Mouse (Mus musculus): ENCODE data around the gene Ep300. TPM values are rescaled to one million over a fixed set of nuclear protein-coding genes. Genes with fewer than 3 reads are reported as not detected.

Ep300 gene
- polyA plus RNA-seq (2012; rRNA removed): 49.7 and 53.4 TPM in 2 replicates

DNA sequence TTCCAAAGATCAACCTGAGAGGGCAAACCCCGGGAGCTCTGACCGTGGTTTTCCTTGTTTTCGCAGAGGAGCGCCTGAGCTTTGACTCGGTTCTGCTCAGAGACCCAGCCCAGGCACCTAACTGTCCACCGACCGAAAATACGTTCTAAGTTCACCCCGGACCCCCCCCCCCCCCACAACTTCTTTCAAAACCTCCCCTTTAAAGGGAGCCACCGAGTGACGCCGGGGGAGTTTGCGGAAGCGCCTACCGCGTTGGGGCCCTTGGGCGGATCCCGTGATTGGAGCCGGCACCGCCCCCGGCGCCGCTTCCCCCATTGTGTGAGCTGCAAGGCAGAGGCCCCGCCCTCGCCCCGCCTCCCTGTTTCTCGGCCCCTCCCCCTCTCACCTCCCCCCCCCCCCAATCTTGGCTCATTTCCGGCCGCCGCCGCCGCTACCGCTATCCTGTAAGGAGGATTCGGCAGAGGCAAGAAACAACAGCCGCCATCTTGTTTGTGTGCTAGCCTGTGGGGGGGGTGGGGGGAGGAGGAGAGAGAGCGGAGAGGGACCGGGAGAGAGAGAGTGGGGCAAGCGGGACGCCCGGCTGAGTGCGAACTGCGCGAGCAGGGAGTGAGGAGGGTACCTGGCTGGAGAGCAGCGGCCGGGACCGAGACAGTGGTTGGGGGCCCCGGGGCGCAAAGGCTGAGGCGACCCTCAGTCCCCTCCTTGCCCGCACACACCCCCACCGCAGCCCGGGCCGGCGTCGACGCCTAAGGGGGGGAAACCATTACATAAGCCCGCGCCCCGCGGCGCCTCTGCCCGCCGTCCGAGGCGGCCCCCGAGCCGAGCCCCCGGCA is at the start of gene Ep300:
TSS of gene Ep300 (plus strand) at position 439 of the 833 bp plus-strand sequence.

DNA sequence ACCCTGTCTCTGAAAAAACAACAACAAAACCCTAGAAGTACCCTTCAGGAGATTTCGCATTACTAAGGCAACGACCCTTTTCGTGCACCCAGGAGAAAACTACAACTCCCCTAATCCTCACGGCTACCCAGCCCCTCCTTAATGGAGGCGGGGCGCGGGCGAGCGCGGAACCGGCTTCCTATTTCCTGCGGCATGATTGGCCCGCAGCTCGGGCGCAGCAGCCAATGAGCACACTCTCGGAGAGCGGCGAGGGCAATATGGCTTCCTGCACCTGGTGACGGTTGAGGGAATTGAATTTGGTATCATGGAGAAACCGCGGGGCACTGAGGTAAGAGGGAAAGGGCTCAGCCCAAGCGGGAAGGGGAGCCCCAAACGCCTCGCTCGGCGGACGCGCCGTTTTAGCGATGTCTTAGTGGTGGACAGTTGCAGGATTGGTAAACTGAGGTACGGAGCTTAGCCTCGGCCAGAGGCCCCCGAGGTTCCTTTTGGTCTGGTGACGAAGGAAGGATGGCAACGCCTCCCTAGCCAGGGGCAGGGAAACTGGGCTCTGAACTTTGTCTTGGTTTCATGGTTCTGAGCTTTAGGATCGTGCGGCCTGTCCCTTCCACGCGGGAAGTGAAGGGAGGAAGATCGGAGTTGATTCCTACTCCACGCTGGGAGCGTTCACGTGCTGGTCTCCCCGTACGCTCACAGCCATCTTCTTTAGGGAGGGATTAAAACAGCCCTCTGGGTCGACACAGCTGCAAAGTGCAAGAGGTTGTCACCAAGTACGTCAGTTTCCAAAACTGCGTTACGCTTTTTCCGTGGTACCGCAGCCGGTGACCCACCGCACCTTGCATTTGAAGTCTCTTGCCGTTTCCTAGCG is 78.8 kb downstream of the Ep300 start, which contains the start of gene L3mbtl2:
TSS of gene L3mbtl2 (plus strand) at position 193 of the 865 bp plus-strand sequence.

DNA sequence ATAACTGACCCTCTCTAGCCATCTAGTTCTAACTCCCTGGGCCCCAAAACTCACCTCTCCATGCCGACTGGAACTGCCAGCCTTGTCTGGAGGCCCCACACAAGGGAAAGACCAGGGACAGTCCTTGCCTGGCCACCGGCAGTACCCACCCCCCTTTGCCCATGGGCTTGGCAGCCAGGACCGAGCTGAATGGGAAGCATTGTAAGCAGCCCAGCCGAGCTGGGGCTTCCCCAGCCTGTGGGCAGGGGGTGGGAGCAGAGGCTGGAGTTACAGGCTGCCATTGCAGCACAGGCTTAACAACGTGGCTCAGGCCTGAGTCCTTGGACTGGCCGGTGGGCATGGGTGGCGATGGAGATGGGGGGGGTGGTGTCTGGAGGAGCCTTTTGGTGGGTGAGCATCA is 112.0 kb downstream of the Ep300 start, which contains the start of gene Chadl:
TSS of gene Chadl (minus strand) at position 113 of the 400 bp plus-strand sequence.

Other genes starting within 250 kb of the Ep300 start
- 95.3 and 103 TPM in 2 replicates for gene Slc25a17, start 224.5 kb upstream of the Ep300 start, polyA plus RNA-seq (2012; rRNA removed)
- 80.8 and 83.2 TPM in 2 replicates for gene St13, start 185.3 kb upstream of the Ep300 start, polyA plus RNA-seq (2012; rRNA removed)
- gene Xpnpep3, start 185.2 kb upstream of the Ep300 start, polyA plus RNA-seq (2012; rRNA removed): 7.5 and 8.5 TPM in 2 replicates
- 0.05 TPM in 1 of 2 replicates, not detected in the other for gene Dnajb7, start 177.1 kb upstream of the Ep300 start, polyA plus RNA-seq (2012; rRNA removed)
- 246 and 269 TPM in 2 replicates for gene Rbx1, start 119.1 kb upstream of the Ep300 start, polyA plus RNA-seq (2012; rRNA removed)
- gene L3mbtl2, start 78.5 kb downstream of the Ep300 start, polyA plus RNA-seq (2012; rRNA removed): 23.5 and 25.4 TPM in 2 replicates
- 10.6 and 21.3 TPM in 2 replicates for gene Chadl, start 111.9 kb downstream of the Ep300 start, polyA plus RNA-seq (2012; rRNA removed)
- gene Zc3h7b, start 159.7 kb downstream of the Ep300 start, polyA plus RNA-seq (2012; rRNA removed): 82.5 and 86.3 TPM in 2 replicates
- 99.4 and 102 TPM in 2 replicates for gene Rangap1, start 160.2 kb downstream of the Ep300 start, polyA plus RNA-seq (2012; rRNA removed)
- gene Tef, start 217.1 kb downstream of the Ep300 start, polyA plus RNA-seq (2012; rRNA removed): 41.3 and 42.5 TPM in 2 replicates